In the genomic region with DNA sequence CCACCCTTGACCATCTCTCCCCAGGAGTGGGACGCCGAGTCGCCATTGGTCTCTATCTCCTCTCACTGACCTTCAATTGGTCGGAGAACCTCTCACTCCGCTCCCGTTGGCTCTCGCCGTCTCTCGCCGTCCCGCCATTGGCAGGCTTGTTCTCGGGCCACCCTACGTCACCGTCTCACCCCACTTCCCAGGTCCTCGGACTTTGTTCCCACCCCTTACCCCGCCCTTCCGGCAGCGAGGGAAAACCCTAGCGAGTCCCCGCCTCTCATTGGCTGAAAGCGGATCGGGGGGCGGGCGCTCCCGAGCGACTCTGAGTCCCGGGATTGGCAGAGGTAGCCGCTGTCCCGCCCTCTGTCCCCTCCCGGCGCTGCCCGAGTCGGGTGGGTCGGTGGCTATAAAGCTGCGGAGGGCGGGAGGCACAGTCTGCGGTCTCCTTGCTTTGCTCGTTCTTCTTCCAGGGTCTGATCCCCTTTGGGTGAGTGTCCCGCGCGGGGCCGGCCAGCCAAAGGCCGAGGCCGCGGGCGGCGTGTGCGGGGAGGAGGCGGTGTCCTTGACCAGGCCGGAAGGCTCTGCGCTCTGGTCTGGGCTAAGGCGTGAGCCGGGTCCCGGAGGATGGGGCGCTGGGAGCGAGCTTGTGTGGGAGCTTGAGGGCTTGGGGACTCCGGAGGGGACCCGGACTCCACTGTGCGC, we compare ENCODE assay signal across 8 mouse cellular contexts. TPM values are rescaled to one million over a fixed set of nuclear protein-coding genes. Genes with fewer than 3 reads are reported as not detected.
DNase-seq lines count a peak whose midpoint lies in the region; ATAC-seq and TF ChIP-seq lines count a peak whose summit lies in the region.

A gene (plus strand): TSS at position 341 of the 690 bp plus-strand sequence.

- peak; percentile 99 to 100 for DNase-seq in heart, postnatal 10 days
- DNase-seq in large intestine, adult 2 months (ENCODE audit: low read depth, low spot score): peak; percentile 97
- DNase-seq in liver, postnatal 0 days: peak; percentile 100
- DNase-seq in testis, postnatal 10 days (ENCODE audit: low spot score): peak; percentile 99

- H3K27ac ChIP-seq in ES-Bruce4 (ENCODE audit: insufficient read depth, low read length): peak within 1 kb of the TSS; percentile 80
- peak within 1 kb of the TSS; percentile 98 for H3K27ac ChIP-seq in forebrain, embryonic 13.5 days
- peak within 1 kb of the TSS; percentile 82 for H3K27ac ChIP-seq in liver, postnatal 0 days (ENCODE audit: low read depth)
- H3K27ac ChIP-seq in neural tube, embryonic 14.5 days (ENCODE audit: low read depth, low read length): peak within 1 kb of the TSS; percentile 96

- H3K4me1 ChIP-seq in ES-Bruce4 (ENCODE audit: control insufficient read depth, insufficient read depth, low read length): peaks cover 4% of the 10 kb centered on the region
- H3K4me1 ChIP-seq in forebrain, embryonic 13.5 days: peaks cover 46% of the 10 kb centered on the region
- peaks cover 10% of the 10 kb centered on the region for H3K4me1 ChIP-seq in liver, postnatal 0 days (ENCODE audit: insufficient read depth)
- H3K4me1 ChIP-seq in neural tube, embryonic 14.5 days (ENCODE audit: control insufficient read depth, insufficient read depth, low read length): peaks cover 3% of the 10 kb centered on the region; the same call in 1 of the 2 replicates

- TF ChIP-seq EP300 in ES-Bruce4 (IDR thresholded peaks at IDR 0.05; ENCODE audit: insufficient read depth, low read depth, low read length): peak; percentile 80
- TF ChIP-seq EP300 in liver, postnatal 0 days (IDR thresholded peaks at IDR 0.05; ENCODE audit: low read depth): peak; percentile 90

- under 1% methylated on average over 57 of the region's 59 CpGs for WGBS in forebrain, embryonic 13.5 days
- WGBS in large intestine, adult 2 months: under 1% methylated on average over 59 of the region's 59 CpGs
- under 1% methylated on average over 59 of the region's 59 CpGs for WGBS in liver, postnatal 0 days (ENCODE audit: insufficient replicate concordance)
- under 1% methylated on average over 53 of the region's 59 CpGs for WGBS in neural tube, embryonic 14.5 days

- H3K36me3 ChIP-seq in ES-Bruce4 (ENCODE audit: control insufficient read depth, insufficient read depth, low read length, poor library complexity, severe bottlenecking): peaks cover 8% of the 10 kb centered on the region; the same call in 1 of the 2 replicates
- H3K36me3 ChIP-seq in forebrain, embryonic 13.5 days (ENCODE audit: poor library complexity, severe bottlenecking): peaks cover 8% of the 10 kb centered on the region; the same call in 1 of the 2 replicates
- H3K36me3 ChIP-seq in liver, postnatal 0 days (replicated peaks; ENCODE audit: insufficient read depth, low read length): no peaks in the 10 kb centered on the region
- H3K36me3 ChIP-seq in neural tube, embryonic 14.5 days (ENCODE audit: control insufficient read depth, insufficient read depth, low read length): no peaks in the 10 kb centered on the region

- peak within 1 kb of the TSS; percentile 86 for H3K4me2 ChIP-seq in forebrain, embryonic 13.5 days
- peak within 1 kb of the TSS; percentile 96 for H3K4me2 ChIP-seq in liver, postnatal 0 days (ENCODE audit: low read depth, low read length)
- H3K4me2 ChIP-seq in neural tube, embryonic 14.5 days (ENCODE audit: low read depth, low read length): peak within 1 kb of the TSS; percentile 86

- ATAC-seq in cerebellum, adult (ENCODE audit: insufficient number of reproducible peaks, low FRiP score, low TSS enrichment): peak; percentile 100
- peak; percentile 99 for ATAC-seq in forebrain, embryonic 13.5 days
- ATAC-seq in liver, postnatal 0 days: peak; percentile 98
- peak; percentile 98 for ATAC-seq in neural tube, embryonic 14.5 days (ENCODE audit: low read depth)

- TF ChIP-seq POLR2A in ES-Bruce4 (IDR thresholded peaks at IDR 0.05; ENCODE audit: insufficient read depth, low read length): peak; percentile 80

- peak within 1 kb of the TSS; percentile 99 for H3K4me3 ChIP-seq in ES-Bruce4 (ENCODE audit: low read depth, low read length)
- peak within 1 kb of the TSS; percentile 87 for H3K4me3 ChIP-seq in forebrain, embryonic 13.5 days
- peak within 1 kb of the TSS; percentile 87 for H3K4me3 ChIP-seq in liver, postnatal 0 days (ENCODE audit: low read depth, low read length)
- peak within 1 kb of the TSS; percentile 82 for H3K4me3 ChIP-seq in neural tube, embryonic 14.5 days (ENCODE audit: low read depth, low read length)

- H3K9me3 ChIP-seq in ES-Bruce4 (replicated peaks; ENCODE audit: control insufficient read depth, insufficient read depth, low read length, poor library complexity, severe bottlenecking): no peaks in the 10 kb centered on the region; the same call in 1 of the 2 replicates
- no peaks in the 10 kb centered on the region for H3K9me3 ChIP-seq in forebrain, embryonic 13.5 days (replicated peaks)
- no peaks in the 10 kb centered on the region for H3K9me3 ChIP-seq in liver, postnatal 0 days (ENCODE audit: low read length)
- H3K9me3 ChIP-seq in neural tube, embryonic 14.5 days (ENCODE audit: control insufficient read depth, low read length): no peaks in the 10 kb centered on the region

- H3K27me3 ChIP-seq in ES-Bruce4 (ENCODE audit: control insufficient read depth, insufficient read depth, low read length, poor library complexity, severe bottlenecking): no peaks in the 10 kb centered on the region
- no peaks in the 10 kb centered on the region for H3K27me3 ChIP-seq in forebrain, embryonic 13.5 days
- no peaks in the 10 kb centered on the region for H3K27me3 ChIP-seq in liver, postnatal 0 days (ENCODE audit: insufficient read depth, low read length)
- no peaks in the 10 kb centered on the region for H3K27me3 ChIP-seq in neural tube, embryonic 14.5 days (ENCODE audit: control insufficient read depth, insufficient read depth, low read length)

- peak within 1 kb of the TSS; percentile 88 for H3K9ac ChIP-seq in ES-Bruce4 (ENCODE audit: low read depth, poor library complexity, severe bottlenecking)
- peak within 1 kb of the TSS; percentile 96 for H3K9ac ChIP-seq in forebrain, embryonic 13.5 days
- H3K9ac ChIP-seq in liver, postnatal 0 days (replicated peaks): peak within 1 kb of the TSS; percentile 93
- H3K9ac ChIP-seq in neural tube, embryonic 14.5 days (replicated peaks; ENCODE audit: low read depth, low read length): peak within 1 kb of the TSS; percentile 89

- no peak for TF ChIP-seq CTCF in ES-Bruce4 (IDR thresholded peaks at IDR 0.05; ENCODE audit: low read depth, low read length)
- no peak for TF ChIP-seq CTCF in liver, postnatal 0 days (IDR thresholded peaks at IDR 0.05; ENCODE audit: low read depth)

- intact Hi-C loops in heart, postnatal 10 days (cut with DNase I): loop anchor here (5.0 kb wide), 1 partner anchor 102 kb away; a partner anchor contains a TSS

RNA-seq across cellular contexts. Expression of the gene that starts here (rescaled TPM):
- 277 and 300 TPM in 2 replicates for polyA plus RNA-seq in ES-Bruce4 (2011; ENCODE audit: insufficient read depth, insufficient read length, low read depth, missing spikeins)
- 322 and 362 TPM in 2 replicates for polyA plus RNA-seq in forebrain, embryonic 13.5 days (2015; fragmentation: Nextera tagmentation; extraction: Ambion mirVana)
- total RNA-seq in heart, postnatal 10 days (2021): 10 to 100 TPM; 71.1 to 73.3 TPM
- 42.4 and 52.9 TPM in 2 replicates for polyA plus RNA-seq in large intestine, adult 2 months (2012; rRNA removed)
- polyA plus RNA-seq in liver, postnatal 0 days (2015; fragmentation: Nextera tagmentation; extraction: Ambion mirVana): 81.2 and 94.7 TPM in 2 replicates
- 506 and 536 TPM in 2 replicates for polyA plus RNA-seq in neural tube, embryonic 14.5 days (2014; fragmentation: Nextera tagmentation; extraction: Ambion mirVana)

Comparison
In these comparisons a context has a peak if more than half of its experiments do, and no peak if none do; other contexts are left out.
1. Peak in every context shown above with its lines: DNase-seq, ATAC-seq, H3K4me3 ChIP-seq and H3K27ac ChIP-seq.